Mouse (Mus musculus): ENCODE results near the gene Lyplal1.

GRCm38 (mm10) chr1:186053280-186054043, 63.6 kb downstream of the Lyplal1 start:
- TF ChIP-seq NRF1 (IDR thresholded peaks at IDR 0.05; ENCODE audit: low read depth, low read length) (no peak), ZKSCAN1 (IDR thresholded peaks at IDR 0.05; ENCODE audit: borderline replicate concordance, low read depth, low read length) (no peak), USF1 (IDR thresholded peaks at IDR 0.05; ENCODE audit: low read depth, low read length) (no peak), MAFK (IDR thresholded peaks at IDR 0.05; ENCODE audit: insufficient replicate concordance, low read length) (no peak), CTCF (conservative IDR thresholded peaks at IDR 0.05 in 1 of 2, IDR thresholded peaks at IDR 0.05 in 1 of 2; ENCODE audit: low read depth in 2 of 2, low read length in 2 of 2) (no peak), EP300 (IDR thresholded peaks at IDR 0.05; ENCODE audit: low read length) (no peak), POLR2A (IDR thresholded peaks at IDR 0.05; ENCODE audit: low read depth, low read length) (no peak), NELFE (IDR thresholded peaks at IDR 0.05; ENCODE audit: low read depth, low read length) (no peak), ETS1 (conservative IDR thresholded peaks at IDR 0.05; ENCODE audit: low read depth, low read length) (no peak), JUND (conservative IDR thresholded peaks at IDR 0.05; ENCODE audit: low read depth, low read length) (no peak), MAX (IDR thresholded peaks at IDR 0.05; ENCODE audit: low read length) (no peak), ZMIZ1 (IDR thresholded peaks at IDR 0.05; ENCODE audit: low read depth, low read length) (no peak), MXI1 (IDR thresholded peaks at IDR 0.05; ENCODE audit: low read depth, low read length) (no peak)
